20 mouse cellular contexts compared by ENCODE assay signal in the genomic region with DNA sequence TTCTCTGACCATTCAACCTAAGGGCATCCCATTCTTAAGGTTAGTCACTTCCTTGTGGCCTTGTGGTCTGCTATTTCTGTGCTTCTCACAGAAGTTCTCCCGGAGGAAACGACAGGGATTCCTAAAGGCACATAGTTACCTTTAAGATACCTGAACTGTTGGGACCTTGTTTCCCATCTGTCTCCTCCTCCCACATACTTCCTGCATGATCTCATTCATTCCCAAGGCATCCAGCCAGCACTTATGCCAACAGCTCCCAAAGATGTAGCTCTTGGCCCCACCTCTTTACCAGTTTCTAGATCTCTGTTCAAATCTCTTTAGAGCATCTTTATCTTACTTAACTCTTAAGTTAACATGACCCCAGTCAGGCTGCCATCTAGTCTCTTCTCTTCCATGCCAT.
DNase-seq lines count a peak whose midpoint lies in the region; ATAC-seq and TF ChIP-seq lines count a peak whose summit lies in the region.
"Had no signal": no experiment of that assay in that cellular context is flagged by ENCODE, and none has a peak within 500 bp of the region (broad histone marks: within the 10 kb centered on the region; RNA-seq: fewer than 3 reads in every experiment).

No protein-coding gene starts in this region.

- POLR2A ChIA-PET in Patski (lab: Charles Lee), result no interaction called here

- H3K36me3 ChIP-seq in limb, embryonic 10.5 days, result no peaks in the 10 kb centered on the region
- H3K36me3 ChIP-seq: embryonic facial prominence, embryonic 10.5 days; heart, embryonic 10.5 days had no signal

- peak; percentile 36 for ATAC-seq in Patski
- ATAC-seq: forebrain, embryonic 14.5 days; hindbrain, postnatal 0 days; liver, postnatal 0 days; midbrain, embryonic 16.5 days had no signal

- TF ChIP-seq CTCF in Patski (IDR thresholded peaks at IDR 0.05), result no peak

- no peak overlapping the region for H3K27ac ChIP-seq in limb, embryonic 10.5 days
- H3K27ac ChIP-seq: embryonic facial prominence, embryonic 10.5 days; heart, embryonic 10.5 days; hindbrain, postnatal 0 days; kidney, postnatal 0 days had no signal

- DNase-seq in cerebellum, adult 11-12 months, result peak; percentile 52
- DNase-seq in cerebellum, postnatal 4 days (ENCODE audit: low spot score in 2 of 2), result no peak
- peak; percentile 45 to 49 for DNase-seq in left cerebral cortex, adult 18-20 months (ENCODE audit: low spot score in 2 of 2)
- no peak for DNase-seq in left cerebral cortex, adult 8-10 months (ENCODE audit: low spot score in 2 of 2)
- no peak for DNase-seq in Patski (ENCODE audit: low read depth, low spot score)
- DNase-seq in lung, postnatal 36 days, result peak; percentile 73
- DNase-seq in limb, embryonic 10.5 days (ENCODE audit: low spot score), result no peak
- DNase-seq: B cell, adult 2 months; gastrocnemius, postnatal 36 days; heart, postnatal 14 days; kidney, adult 11 months; liver; liver, postnatal 0 days; right cerebral cortex, postnatal 14 days had no signal

- no peaks in the 10 kb centered on the region for H3K9me3 ChIP-seq in limb, embryonic 10.5 days (replicated peaks)
- H3K9me3 ChIP-seq: embryonic facial prominence, embryonic 10.5 days; heart, embryonic 10.5 days had no signal

- CTCF ChIA-PET in Patski (lab: Charles Lee), result interaction anchor here (1.2 to 10.2 kb wide), 3 partner anchors 8 to 210 kb away, joined by 4 to 56 read pairs (median 8); partner anchors contain the start of gene Bhlhe40

- no peaks in the 10 kb centered on the region for H3K27me3 ChIP-seq in Patski
- no peaks in the 10 kb centered on the region for H3K27me3 ChIP-seq in limb, embryonic 10.5 days (ENCODE audit: low read depth, poor library complexity, severe bottlenecking)

- no peak overlapping the region for H3K4me3 ChIP-seq in limb, embryonic 10.5 days
- H3K4me3 ChIP-seq: embryonic facial prominence, embryonic 10.5 days; heart, embryonic 10.5 days had no signal

- WGBS in limb, embryonic 10.5 days, result 91% methylated on average over 2 of the region's 2 CpGs

- H3K4me1 ChIP-seq in limb, embryonic 10.5 days, result peaks cover 32% of the 10 kb centered on the region

- in situ Hi-C loops in Patski (cut with MboI; ENCODE audit: low pct_unique_long_range_greater_than_20kb), result no loop called here

Comparison
In these comparisons a context has a peak if more than half of its experiments do, and no peak if none do; other contexts are left out.
1. DNase-seq: peak in cerebellum, adult 11-12 months (single experiment), left cerebral cortex, adult 18-20 months (2 of 2) and lung, postnatal 36 days (single experiment); none in cerebellum, postnatal 4 days (0 of 2), left cerebral cortex, adult 8-10 months (0 of 2), Patski (single experiment) and limb, embryonic 10.5 days (single experiment).